Mouse (Mus musculus) ES-CJ7 (cell line): Measurements from ENCODE around the gene Isoc2a.
"Not testable (repeated sequence)": the region's sequence is repeated elsewhere in the genome, so short reads cannot be mapped to it uniquely, and the experiment has no call there.

Source experiments
- DNase-seq: peaks from one replicate; pipeline ENCODE4 v3.0.0; 2011; ENCODE audit warnings: low read depth, low spot score

The Isoc2a gene

DNA sequence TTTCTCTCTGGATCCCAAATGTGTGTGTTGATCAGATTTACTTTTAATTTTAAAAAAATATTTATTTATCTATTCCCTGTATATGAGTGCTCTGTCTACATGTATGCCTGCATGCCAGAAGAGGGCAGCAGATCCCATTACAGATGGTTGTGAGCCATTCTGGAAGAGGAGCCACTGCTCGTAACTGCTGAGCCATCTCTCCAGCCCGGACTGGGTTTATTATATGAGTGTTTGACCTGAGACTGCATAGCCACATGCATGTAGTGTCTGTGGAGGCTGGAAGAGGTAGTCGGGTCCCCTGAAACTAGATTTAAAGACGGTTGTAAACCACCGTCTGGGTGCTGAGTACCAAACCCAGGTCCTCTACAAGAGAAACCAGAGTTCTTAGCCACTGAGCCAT, 11.9 kb upstream of the Isoc2a start:
- DNase-seq = peak; percentile 72

DNA sequence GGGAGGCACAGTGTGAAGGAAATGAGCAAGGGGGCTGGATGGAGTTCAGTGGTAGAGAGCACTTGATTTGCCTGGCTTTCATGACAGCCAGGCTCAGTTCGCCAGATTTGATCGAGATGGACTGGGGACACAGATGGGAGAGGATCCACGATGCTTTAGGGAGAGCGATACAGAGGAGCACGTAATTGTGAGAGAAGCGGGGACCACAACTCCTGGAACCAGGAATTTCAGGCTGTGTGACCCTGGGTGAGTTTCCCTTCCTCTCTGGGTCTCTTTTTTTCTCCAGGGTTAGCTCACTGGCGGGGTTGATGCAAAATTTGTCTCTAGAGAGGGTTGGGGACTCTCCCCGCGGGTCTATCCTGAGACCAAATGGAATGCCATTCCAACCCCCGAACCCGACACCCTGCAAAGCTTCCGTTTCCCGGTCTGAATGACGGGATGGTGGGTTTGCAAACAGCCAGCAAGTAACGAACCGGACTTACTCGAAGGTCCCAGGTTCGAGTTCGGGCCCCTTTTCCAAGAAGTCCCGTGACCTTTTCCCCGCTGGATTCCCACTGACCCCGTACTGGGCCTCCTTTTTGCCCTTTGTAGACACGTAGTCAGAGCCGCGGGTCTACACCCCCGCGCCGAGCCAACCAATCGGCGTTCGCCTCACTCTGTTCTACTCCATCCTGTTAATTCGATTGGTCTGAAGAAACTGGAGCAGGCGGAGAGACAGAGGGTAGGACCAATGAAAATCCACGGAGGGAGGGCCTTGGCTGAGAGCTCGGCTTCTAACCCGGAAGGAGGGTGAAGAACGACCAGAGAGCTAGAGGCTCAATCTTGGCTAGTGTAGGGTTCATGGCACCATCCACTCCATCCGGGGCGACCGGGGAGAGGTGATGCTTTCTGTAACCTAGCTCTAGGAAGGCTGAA, 11.1 kb upstream of the Isoc2a start:
- DNase-seq = peak; percentile 97

DNA sequence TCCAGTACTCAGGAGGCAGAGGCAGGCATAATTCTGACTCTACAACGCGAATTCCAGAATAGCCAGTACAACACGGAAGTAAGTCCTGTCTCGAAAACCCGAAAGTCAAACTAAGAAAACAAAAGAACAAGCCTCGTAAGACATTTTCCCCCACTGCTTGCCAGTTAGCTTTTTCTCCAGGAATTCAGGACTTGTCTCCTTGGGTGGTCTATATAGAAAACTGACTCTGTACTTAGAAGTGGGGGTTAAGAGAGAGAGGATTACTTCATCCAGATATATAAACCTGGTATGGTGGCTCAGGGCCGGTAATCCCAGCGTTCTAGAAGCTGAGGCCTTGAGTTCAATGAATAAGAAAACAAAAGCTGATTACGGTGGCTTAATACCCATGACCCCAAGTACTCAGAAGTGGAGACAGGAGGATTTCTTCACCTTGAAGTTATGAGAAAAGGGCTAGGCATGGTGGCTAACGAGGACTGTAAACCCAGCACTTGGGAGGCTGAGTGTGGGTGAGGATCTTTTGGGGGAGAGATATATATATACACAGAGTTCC, 10.2 kb upstream of the Isoc2a start:
- no peak for DNase-seq

DNA sequence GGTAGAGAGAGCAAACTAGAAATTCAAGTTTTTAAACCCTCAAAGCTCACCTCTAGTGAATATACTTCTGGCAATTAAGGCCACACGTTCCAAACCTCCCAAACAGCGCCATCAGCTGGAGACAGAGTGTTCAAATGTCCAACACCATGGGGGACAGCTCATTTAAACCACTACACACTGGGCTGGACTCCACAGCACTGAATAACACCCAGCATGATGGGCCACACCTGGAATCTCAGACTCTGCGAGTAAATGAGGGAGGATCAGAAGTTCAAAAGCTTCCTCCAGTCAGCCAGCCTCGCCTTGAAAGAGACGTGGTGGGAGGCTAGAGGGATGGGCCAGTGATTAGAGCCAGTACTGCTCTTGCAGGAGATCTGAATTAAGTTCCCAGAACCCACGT, 6.8 kb upstream of the Isoc2a start, which contains the start of gene Isoc2b:
Isoc2b (minus strand) TSS at position 126 of the 400 bp plus-strand sequence.
- peak; percentile 72 for DNase-seq

DNA sequence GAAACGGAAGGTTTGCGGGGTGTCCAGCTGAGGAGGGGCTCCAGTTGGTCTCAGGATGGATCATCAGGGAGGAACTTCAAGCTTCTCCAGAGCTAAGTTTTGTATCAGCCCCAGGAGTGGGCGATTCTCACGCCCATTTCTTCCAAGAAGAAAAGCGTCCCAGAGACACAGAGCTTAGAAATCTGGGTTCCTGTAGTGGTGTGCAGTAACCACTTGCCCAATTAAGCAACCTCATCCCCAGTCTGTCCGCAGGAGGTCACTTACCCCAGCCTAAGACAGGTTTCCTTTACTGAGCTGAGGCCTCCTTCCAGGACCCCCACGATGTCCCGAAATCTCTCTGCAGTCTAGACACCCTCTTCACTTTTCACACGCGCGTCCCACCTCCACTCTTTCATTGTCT, 273 bp downstream of the Isoc2a start:
- no peak for DNase-seq

DNA sequence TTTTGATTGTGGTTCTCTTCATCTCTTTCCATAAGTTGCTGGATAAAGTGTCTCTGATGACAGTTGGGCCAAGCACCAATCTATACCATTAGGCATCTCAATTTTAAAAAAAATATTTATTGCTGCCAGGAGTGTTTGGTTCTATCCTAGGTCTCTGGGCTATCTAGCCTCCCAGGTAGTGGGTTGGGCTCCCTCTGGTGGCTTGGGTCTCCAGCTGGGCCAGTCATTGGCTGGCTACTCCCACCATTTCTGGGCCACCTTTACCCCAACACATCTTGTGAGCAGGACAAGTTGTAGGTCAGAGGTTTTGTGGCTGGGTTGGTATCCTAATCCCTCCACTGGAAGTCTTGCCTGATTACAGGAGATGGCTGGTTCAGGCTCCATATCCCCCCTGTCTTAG, 1.2 kb downstream of the Isoc2a start:
- DNase-seq = no peak

DNA sequence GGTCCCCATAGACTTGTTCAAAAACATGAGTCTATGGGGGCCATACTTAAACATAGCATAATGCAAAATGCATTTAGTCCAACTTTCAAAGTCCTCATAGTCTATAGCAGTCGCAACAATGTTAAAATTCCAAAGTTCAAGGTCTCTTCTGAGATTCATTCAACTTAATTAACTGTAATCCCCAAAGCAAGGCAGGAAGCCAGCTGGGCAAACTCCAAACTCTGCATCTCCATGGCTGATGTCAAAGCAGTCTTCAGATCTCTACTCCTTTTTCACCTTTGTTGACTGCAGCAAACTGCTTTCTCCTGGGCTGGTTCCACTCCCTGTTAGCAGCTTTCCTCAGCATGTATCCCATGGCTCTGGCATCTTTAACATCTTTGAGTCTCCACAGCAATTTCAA, 2.1 kb downstream of the Isoc2a start:
- DNase-seq = not testable (repeated sequence)

DNA sequence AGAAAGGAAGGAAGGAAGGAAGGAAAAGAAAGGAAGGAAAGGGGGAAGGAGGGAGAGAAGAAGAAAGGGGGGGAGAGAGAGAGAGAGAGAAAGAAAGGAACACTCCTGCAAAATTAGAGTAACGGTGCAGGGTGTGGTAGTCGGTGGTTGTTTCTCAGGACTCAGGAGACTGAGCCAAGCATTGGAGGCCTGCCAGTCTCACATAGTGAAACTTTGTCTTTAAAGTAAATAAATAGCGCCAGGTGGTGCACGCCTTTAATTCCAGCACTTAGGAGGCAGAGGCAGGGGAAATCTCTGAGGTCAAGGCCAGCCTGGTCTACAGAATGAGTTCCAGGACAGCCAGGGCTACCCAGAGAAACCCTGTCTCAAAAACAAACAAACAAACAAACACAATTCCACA, 9.7 kb downstream of the Isoc2a start:
- DNase-seq = no peak

DNA sequence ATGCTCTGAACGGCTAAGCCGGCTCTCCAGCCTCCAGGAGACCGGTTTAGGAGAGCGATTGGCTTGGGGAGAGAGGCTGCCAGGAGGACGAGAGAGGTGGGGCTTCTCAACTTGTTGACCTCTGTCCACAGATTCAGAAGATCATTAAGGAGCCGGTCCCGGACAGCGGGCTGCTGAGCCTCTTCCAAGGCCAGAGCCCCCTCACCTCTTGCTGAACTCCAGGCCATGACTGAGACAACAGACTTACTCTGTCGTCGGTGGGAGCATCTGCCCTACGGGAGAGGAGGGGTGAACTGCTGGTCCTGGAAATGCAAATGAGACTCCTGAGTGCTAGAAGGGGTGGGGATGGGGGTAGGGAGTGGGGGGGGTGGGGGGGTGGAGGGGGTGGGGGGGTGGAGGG, 18.2 kb downstream of the Isoc2a start:
- DNase-seq = peak; percentile 86

DNA sequence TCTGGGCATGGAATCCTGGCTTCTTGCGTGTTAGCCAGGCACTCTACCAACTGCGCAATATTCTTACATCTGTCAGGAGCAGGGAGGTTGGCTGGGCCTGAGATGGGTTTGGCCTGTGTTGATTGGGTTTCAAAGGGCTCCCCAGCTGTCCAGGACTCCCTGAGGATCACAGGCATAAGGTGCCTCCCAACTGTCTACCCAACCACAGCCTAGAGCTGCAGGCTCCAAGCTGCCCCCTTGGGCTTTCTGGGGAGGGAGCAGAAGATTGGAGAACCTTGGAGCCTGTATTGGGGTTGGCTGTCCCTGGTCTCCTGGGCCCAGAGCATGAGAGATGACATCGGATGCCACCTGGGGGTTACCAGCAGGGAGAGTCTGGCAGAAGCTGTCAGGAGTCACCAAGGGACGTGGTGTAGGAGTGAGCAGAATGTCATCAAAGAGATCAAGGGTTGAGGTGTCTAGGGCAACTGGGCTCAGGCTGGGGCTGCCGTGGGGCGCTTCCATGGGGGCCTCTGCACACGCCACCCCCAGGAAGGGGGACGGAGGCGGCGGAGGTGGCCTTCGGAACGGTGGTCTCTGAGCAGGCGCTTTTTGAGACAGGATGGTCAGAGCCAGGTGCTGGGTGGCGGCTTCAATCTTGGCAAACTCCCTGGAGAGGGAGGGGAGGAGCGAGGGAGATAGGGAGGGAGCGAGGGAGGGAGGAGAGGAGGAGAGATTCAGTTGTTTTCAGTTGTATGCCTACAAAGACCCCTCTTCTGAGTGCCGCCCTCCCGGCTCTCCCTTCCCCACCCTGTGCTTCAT, 22.1 kb downstream of the Isoc2a start:
- DNase-seq = no peak

DNA sequence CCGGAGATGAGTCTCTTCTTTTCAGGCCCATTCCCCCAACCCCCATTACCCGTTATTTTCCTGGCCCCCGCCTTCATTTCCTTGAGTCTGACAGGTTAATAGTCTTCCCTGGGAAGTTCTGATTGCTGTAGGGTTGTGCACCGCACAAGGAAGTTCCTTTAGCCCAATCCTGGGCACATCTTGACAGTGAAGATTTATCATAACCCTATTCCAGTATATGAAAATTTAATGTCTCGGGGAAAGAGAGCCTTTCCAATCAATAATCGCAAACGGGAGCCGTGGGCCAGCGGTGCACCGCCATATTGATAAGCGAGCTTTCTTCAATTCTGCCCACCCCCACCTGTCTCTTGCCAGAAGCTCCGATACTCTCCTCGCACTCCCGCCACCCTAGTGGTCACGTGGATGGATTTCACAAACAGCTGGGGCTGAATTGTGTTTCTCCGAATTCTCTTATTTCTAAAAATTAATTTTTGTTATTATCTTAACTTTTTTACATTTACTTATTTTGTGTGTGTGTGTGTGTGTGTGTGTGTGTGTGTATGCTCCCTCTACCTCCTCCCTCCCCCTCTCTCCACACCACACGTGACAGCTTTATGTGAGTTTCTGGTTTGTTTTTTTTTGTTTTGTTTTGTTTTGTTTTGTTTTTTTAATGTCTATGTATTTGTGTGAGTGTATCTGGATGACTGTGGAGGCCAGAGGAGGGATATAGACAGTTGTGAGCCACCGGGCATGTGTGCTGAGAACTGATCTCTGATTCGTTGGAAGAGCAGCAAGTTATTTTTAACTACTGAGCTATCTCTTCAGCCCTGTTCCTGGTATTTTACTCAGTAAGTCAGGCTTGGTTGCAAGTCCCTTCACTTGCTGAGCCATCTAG, 22.9 kb downstream of the Isoc2a start:
- DNase-seq = no peak

DNA sequence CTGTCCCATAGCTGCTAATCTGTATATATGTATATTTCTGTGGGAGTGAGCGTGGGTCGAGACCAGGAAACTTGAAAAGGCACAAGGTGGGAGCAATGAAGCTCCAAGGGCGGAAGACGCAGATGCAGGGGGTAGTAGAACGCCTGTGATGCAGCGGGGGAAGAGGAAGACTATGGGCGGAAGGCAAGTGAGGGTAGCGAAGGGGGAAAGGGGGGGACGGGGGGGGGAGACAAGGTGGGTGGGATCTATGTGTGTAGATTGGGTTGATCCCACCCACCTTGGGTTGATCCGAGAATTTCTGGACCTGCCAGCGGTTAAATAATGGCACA, 23.5 kb downstream of the Isoc2a start:
- no peak for DNase-seq

DNA sequence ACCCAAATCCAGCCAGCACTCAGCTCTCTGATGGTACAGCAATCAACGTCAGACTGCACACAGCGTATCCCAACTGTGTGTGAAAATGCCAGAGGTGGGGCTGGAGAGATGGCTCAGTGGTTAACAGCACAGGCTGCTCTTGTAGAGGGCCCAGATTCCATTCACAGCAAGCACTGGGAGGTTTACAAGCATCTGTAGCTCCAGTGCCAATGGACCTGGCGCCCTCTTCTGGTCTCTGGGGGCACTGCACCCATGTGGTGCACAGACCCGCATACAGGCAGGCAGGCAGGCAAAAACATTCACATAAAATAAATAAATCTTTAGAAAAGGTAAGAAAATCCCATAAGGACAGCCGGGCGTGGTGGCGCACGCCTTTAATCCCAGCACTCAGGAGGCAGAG, 24.2 kb downstream of the Isoc2a start:
- peak; percentile 94 for DNase-seq

DNA sequence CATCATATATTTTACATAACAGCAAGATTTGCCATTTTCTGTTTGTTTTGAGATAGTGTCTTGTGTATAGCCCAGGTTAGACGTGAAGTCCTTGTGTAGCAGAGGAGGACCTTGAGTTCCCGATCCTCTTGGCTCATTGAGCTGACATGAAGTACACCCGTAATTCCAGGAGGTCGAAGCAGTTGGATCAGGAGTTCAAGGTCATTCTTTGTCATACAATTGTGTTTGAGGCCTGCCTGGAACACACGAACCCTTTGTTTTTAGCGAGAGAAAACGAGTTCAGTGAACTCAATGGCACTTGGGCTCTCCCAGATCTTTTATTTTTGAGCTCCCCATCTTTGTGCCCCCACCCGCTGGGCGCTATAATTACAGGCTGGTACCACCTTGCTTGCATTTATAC, 25.5 kb downstream of the Isoc2a start:
- DNase-seq = peak; percentile 94

DNA sequence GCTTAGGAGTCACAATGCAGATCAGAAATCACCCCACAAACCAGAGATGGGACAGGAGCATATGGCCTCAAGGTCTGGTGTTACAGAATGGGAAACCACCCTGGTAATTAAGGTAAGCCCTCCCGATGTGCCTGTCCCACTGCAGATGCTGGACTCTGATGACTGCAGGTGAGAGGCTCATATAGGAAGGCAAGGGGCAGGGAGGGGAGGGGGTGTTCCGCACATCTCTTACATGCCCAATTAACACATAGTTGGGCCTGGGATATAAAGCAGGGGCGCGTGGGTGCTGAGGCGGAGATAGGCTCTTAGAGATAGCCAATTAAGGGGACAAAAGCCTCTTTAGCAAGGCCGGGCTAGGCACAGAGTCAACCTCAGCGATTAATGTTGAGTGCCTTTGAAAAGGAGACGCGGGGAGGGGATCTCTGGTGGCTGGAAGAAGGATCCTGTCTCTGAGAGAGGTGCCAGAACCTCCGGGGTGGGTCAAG, 29.6 kb downstream of the Isoc2a start, which contains the start of gene Gm36210:
Gm36210 (minus strand) TSS at position 51 of the 485 bp plus-strand sequence.
- DNase-seq = no peak

DNA sequence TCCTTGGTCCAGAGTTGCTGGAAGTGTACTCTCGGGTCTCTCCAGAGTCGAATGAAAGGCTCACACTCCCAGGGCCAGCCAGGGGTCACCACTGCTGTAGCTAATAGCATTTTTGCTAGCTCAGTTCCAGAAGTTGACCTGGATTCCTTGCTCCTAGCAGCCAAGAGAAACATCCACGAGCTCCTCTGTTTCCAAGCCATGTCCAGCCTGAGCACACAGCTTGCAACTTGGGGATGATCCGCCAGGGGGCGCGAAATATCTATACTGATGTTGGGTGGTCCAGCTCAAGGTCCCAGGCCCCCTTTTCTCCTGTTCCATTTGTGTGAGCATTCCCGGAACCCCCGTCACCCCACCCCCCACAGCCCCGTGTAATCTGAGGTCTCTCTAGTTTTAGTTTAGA, 34.6 kb downstream of the Isoc2a start:
- DNase-seq = peak; percentile 89

DNA sequence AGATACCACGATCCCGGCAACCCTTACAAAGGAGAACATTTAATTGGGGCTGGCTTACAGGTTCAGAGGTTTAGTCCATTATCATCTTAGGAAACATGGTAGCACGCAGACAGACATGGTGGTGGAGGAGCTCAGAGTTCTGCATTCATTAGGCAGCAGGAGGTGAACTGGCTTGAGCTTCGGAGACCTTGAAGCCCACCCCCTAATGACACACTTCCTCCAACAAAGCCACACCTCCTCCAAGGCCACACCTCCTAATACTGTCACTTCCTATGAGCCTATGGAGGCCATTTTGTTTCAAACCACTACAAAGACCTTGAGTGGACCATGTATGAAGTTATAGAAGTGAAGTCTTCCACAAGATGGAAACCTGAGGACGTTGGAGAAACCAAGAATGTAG, 35.3 kb downstream of the Isoc2a start:
- peak; percentile 98 for DNase-seq

DNA sequence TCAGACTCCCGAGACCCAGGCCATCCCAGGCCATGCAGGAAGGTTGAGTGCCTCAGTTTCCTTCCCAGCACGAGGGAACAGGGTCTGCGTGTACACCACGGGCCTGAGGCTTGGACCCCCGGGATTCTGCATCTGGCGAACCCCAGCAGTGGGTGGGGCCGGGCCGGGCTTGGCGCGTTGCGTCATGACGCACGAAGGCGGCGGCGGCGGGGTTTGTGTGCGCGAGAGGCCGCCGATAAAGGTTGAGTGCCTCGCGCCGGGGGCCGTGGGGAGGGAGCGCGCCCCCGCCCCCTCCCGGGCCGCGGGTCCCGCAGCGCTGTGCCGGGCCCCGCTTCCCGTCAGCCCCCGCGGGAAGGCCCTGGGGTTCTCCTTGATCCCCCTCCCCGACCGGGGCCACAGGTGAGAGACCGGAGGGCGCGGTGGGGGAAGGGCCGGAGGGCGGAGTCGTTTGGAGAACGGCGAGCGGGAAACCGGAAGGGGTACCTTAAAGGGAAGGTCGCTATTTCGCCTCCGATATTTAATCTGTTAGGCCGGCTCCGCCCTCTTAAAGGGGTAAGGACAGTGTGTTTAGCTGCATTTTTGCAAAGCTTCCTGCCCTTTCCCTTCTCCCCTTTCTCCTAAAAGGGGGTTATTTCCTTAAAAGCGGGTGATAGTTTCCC, 38.2 kb downstream of the Isoc2a start, which contains the start of gene Zfp628:
Zfp628 (plus strand) TSS at position 211 of the 659 bp plus-strand sequence.
- DNase-seq = peak; percentile 93

DNA sequence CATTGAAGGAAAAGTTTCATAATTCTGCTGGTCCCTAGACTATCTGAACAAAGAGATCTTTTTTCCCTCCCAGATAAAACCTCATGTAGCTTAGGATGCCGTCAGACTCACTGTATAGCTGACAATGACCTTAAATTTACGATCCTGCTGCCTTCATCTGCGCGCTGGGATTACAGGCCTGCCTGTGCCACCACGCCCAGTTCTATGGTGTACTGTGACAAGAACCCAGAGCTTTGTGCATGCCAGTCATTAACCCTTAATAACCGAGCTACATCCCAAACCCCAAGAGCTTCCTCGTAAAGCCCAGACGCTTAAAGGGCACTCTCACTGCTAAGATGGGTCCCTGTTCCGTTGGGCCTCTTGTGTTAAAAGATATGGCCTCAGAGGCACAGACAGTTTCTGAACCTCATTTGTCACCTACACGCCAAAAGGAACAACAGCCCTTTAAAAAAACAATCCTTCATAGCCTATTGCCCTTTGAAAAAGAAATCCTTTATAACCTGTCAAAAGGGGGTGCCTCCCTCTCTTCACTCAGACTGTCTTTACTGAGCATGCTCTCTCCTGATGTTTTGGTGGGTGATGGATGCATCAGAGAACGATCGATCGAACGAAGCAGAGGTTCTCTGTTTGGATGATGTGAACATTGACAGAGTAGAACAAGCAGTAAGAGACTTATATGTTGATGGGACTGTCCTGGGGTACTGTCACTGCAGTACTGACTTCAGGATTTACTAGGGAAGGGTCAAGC, 38.9 kb downstream of the Isoc2a start:
- no peak for DNase-seq

DNA sequence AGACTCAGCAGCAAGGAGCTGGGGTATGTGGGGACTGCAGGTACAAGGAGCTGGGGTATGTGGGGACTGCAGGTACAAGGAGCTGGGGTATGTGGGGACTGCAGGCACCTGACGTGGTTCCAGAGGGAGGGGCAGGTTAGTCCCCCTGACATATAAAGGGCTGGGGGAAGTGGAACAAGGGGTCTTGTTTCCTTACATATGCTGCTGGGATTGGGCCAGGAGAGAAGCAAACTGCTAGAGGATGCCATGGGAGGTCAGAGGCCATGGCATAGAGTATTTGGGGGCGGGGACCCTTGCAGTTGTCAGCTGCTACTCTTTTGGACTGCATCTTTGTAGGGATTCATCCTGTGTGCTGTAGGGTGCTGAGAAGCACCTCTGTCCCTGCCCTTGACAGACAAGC, 40.5 kb downstream of the Isoc2a start:
- no peak for DNase-seq
